9 mouse cellular contexts compared by ENCODE assay signal in the genomic region with DNA sequence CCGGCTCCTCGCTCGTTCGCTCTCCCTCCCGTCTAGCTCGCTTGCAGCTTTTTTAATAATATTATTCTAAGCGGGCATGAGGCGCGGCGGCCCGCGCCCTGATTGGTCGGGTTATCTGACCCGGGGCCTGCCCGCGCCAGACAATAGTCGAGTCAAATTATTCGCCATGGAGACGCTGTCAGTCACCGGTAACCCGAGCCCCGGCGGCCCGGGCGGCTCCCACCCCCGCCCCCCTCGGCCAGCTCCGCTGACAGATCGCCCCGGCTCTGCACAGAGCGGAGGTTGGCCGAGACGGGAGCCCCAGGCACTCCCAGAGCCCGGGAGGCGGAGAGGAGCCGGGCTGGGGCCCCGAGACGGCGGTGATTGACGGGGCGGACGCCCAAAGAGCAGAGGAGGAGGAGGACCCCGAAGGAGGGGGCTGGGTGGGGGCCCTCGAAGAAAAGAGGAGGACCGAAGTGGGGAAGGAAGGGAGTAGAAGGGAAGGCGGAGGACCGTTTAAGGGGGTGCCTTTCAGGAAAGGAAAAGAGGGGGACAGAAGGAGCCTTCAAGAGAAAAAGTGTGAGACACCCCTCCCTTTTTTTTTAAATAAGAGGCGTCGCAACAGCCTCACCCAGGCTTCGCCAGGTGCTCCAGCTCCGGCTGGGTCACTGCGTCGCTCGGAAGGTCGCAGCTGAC. TPM values are rescaled to one million over a fixed set of nuclear protein-coding genes. Genes with fewer than 3 reads are reported as not detected.
DNase-seq lines count a peak whose midpoint lies in the region; ATAC-seq and TF ChIP-seq lines count a peak whose summit lies in the region.
"Had no signal": no experiment of that assay in that cellular context is flagged by ENCODE, and none has a peak within 500 bp of the region (broad histone marks: within the 10 kb centered on the region; RNA-seq: fewer than 3 reads in every experiment).

A gene (minus strand): TSS at position 39 of the 675 bp plus-strand sequence.

- H3K4me2 ChIP-seq in forebrain, embryonic 15.5 days (replicated peaks): peak within 1 kb of the TSS; percentile 67
- peak within 1 kb of the TSS; percentile 56 for H3K4me2 ChIP-seq in hindbrain, embryonic 11.5 days (replicated peaks; ENCODE audit: low read depth, low read length)
- H3K4me2 ChIP-seq in liver, postnatal 0 days (ENCODE audit: low read depth, low read length): peak within 1 kb of the TSS; percentile 60

- no peak within 1 kb of the TSS for H3K9ac ChIP-seq in forebrain, embryonic 15.5 days (replicated peaks)
- H3K9ac ChIP-seq in hindbrain, embryonic 11.5 days (ENCODE audit: low read depth, low read length): peak within 1 kb of the TSS; percentile 52; the same call in 1 of the 2 replicates
- H3K9ac ChIP-seq in liver, postnatal 0 days (replicated peaks): no peak within 1 kb of the TSS

- WGBS in forebrain, embryonic 15.5 days: 1% methylated on average over 55 of the region's 55 CpGs
- WGBS in hindbrain, embryonic 11.5 days: under 1% methylated on average over 49 of the region's 55 CpGs
- WGBS in liver, postnatal 0 days (ENCODE audit: insufficient replicate concordance): under 1% methylated on average over 53 of the region's 55 CpGs

- peak; percentile 58 for DNase-seq in ovary, postnatal 36 days (ENCODE audit: low spot score)
- no peak for DNase-seq in ovary, postnatal 14 days (ENCODE audit: low spot score)
- peak; percentile 93 for DNase-seq in hindbrain, embryonic 11.5 days (ENCODE audit: low spot score)
- DNase-seq in liver, postnatal 0 days: peak; percentile 25
- DNase-seq in retina, embryonic 14.5 days (ENCODE audit: low spot score): peak; percentile 89
- no peak for DNase-seq in layer of hippocampus, adult 18-20 months (ENCODE audit: low spot score in 2 of 2)

- H3K9me3 ChIP-seq in forebrain, embryonic 15.5 days: no peaks in the 10 kb centered on the region
- H3K9me3 ChIP-seq in hindbrain, embryonic 11.5 days (ENCODE audit: control insufficient read depth, low read length): no peaks in the 10 kb centered on the region
- H3K9me3 ChIP-seq in liver, postnatal 0 days (ENCODE audit: low read length): no peaks in the 10 kb centered on the region

- TF ChIP-seq CTCF in liver, postnatal 0 days (IDR thresholded peaks at IDR 0.05; ENCODE audit: low read depth): no peak

- no peak for TF ChIP-seq EP300 in liver, postnatal 0 days (IDR thresholded peaks at IDR 0.05; ENCODE audit: low read depth)

- H3K27ac ChIP-seq in forebrain, embryonic 15.5 days (replicated peaks): no peak within 1 kb of the TSS
- peak within 1 kb of the TSS; percentile 59; the same call in 1 of the 2 replicates for H3K27ac ChIP-seq in hindbrain, embryonic 11.5 days (ENCODE audit: low read depth, low read length)
- H3K27ac ChIP-seq in liver, postnatal 0 days (ENCODE audit: low read depth): no peak within 1 kb of the TSS

- H3K4me3 ChIP-seq in forebrain, embryonic 15.5 days: peak within 1 kb of the TSS; percentile 40
- peak within 1 kb of the TSS; percentile 46 for H3K4me3 ChIP-seq in hindbrain, embryonic 11.5 days (ENCODE audit: low read depth, low read length)
- peak within 1 kb of the TSS; percentile 28 for H3K4me3 ChIP-seq in liver, postnatal 0 days (ENCODE audit: low read depth, low read length)
- H3K4me3 ChIP-seq: myocyte had no signal

- peaks cover 89% of the 10 kb centered on the region for H3K27me3 ChIP-seq in forebrain, embryonic 15.5 days
- peaks cover 94% of the 10 kb centered on the region for H3K27me3 ChIP-seq in hindbrain, embryonic 11.5 days (ENCODE audit: control insufficient read depth, insufficient read depth, low read length)
- H3K27me3 ChIP-seq in liver, postnatal 0 days (ENCODE audit: insufficient read depth, low read length): peaks cover 97% of the 10 kb centered on the region

- H3K4me1 ChIP-seq in forebrain, embryonic 15.5 days: peaks cover 24% of the 10 kb centered on the region
- H3K4me1 ChIP-seq in hindbrain, embryonic 11.5 days (replicated peaks; ENCODE audit: control insufficient read depth, insufficient read depth, low read length): peaks cover 14% of the 10 kb centered on the region; the same call in 1 of the 2 replicates
- H3K4me1 ChIP-seq in liver, postnatal 0 days (ENCODE audit: insufficient read depth): peaks cover 18% of the 10 kb centered on the region; the same call in 1 of the 2 replicates

- no peaks in the 10 kb centered on the region for H3K36me3 ChIP-seq in forebrain, embryonic 15.5 days
- no peaks in the 10 kb centered on the region for H3K36me3 ChIP-seq in hindbrain, embryonic 11.5 days (ENCODE audit: control insufficient read depth, insufficient read depth, low read length)
- no peaks in the 10 kb centered on the region for H3K36me3 ChIP-seq in liver, postnatal 0 days (replicated peaks; ENCODE audit: insufficient read depth, low read length)

- ATAC-seq in forebrain, embryonic 15.5 days (replicated peaks): peak; percentile 87
- peak; percentile 96 for ATAC-seq in hindbrain, embryonic 11.5 days (ENCODE audit: low FRiP score)
- ATAC-seq in liver, postnatal 0 days: no peak; the same call in 1 of the 2 replicates
- ATAC-seq in activated CD4-positive, CD25-positive, alpha-beta regulatory T cell, adult 4 months: no peak

RNA-seq across cellular contexts. Expression of the gene that starts here (rescaled TPM):
- polyA plus RNA-seq in forebrain, embryonic 15.5 days (2015; fragmentation: Nextera tagmentation; extraction: Ambion mirVana): 0.08 and 0.49 TPM in 2 replicates
- 6.8 and 8.3 TPM in 2 replicates for polyA plus RNA-seq in hindbrain, embryonic 11.5 days (2014; fragmentation: Nextera tagmentation; extraction: Ambion mirVana)
- not detected in 2 replicates for polyA plus RNA-seq in liver, postnatal 0 days (2015; fragmentation: Nextera tagmentation; extraction: Ambion mirVana)
- under 1 TPM; 0.17 to 0.30 TPM for total RNA-seq in layer of hippocampus, adult 18-20 months (2021)
- not detected for polyA plus RNA-seq in activated CD4-positive, CD25-positive, alpha-beta regulatory T cell, adult 4 months (2017; shearing (Covaris generic))
- polyA plus RNA-seq: myocyte had no signal

Comparison
In these comparisons a context has a peak if more than half of its experiments do, and no peak if none do; other contexts are left out.
1. DNase-seq: peak in ovary, postnatal 36 days (single experiment), hindbrain, embryonic 11.5 days (single experiment) and retina, embryonic 14.5 days (single experiment); none in ovary, postnatal 14 days (single experiment) and layer of hippocampus, adult 18-20 months (0 of 2).
2. Peak in ATAC-seq, H3K4me3 ChIP-seq and H3K4me2 ChIP-seq in forebrain, embryonic 15.5 days; RNA of the gene not detected or under 1 TPM.
3. Peak in DNase-seq, H3K4me3 ChIP-seq and H3K4me2 ChIP-seq in liver, postnatal 0 days; RNA of the gene not detected or under 1 TPM.
4. Peak in every context shown above with its lines, with median percentiles within 50 percentile points of each other: H3K4me2 ChIP-seq and H3K4me3 ChIP-seq.